Mouse (Mus musculus) small intestine, adult 2 months (tissue): ENCODE results near the gene Zfp872. TPM values are rescaled to one million over a fixed set of nuclear protein-coding genes. Genes with fewer than 3 reads are reported as not detected.
A peak's percentile ranks its signal among the peaks of the same experiment; 100 is the strongest.

Source experiments
- H3K27ac ChIP-seq: fragments of 200-500 bp; 2 replicates; pipeline ENCODE4 v1.5.1; 2012; ENCODE audit warnings: low read depth, low read length, control low read depth, inconsistent platforms; ENCODE audit not compliant: insufficient read depth
- H3K27me3 ChIP-seq: fragments of 200-500 bp; 2 replicates; pipeline ENCODE4 v1.6.1; 2012; ENCODE audit warnings: mild to moderate bottlenecking, moderate library complexity, low read length, inconsistent platforms; ENCODE audit not compliant: control insufficient read depth, insufficient read depth
- H3K36me3 ChIP-seq: fragments of 200-500 bp; 2 replicates; pipeline ENCODE4 v1.6.1; 2012; ENCODE audit warnings: mild to moderate bottlenecking, low read length, control low read depth, inconsistent platforms; ENCODE audit not compliant: control insufficient read depth, insufficient read depth
- H3K4me1 ChIP-seq: fragments of 200-500 bp; 2 replicates; pipeline ENCODE4 v1.6.1; 2012; ENCODE audit warnings: low read length, inconsistent platforms, mixed read lengths; ENCODE audit not compliant: control insufficient read depth, insufficient read depth, insufficient read length
- H3K4me3 ChIP-seq: fragments of 200-500 bp; 2 replicates; pipeline ENCODE4 v1.5.1; 2012; ENCODE audit warnings: low read depth, mild to moderate bottlenecking, control low read depth, inconsistent platforms, low read length, moderate library complexity
- CTCF ChIP-seq: fragments of 200-500 bp; IDR thresholded peaks from 2 replicates; pipeline ENCODE4 v1.5.1; 2012; ENCODE audit warnings: low read depth, mild to moderate bottlenecking, control low read depth, inconsistent platforms, low read length, moderate library complexity, mixed read lengths; ENCODE audit not compliant: insufficient replicate concordance, insufficient read length; ENCODE audit errors: extremely low read depth
- POLR2A ChIP-seq: fragments of 200-500 bp; IDR thresholded peaks from 2 replicates; pipeline ENCODE4 v1.6.1; 2012; ENCODE audit warnings: low read depth, mild to moderate bottlenecking, control low read depth, inconsistent platforms, low read length, moderate library complexity
- WGBS: fragments of 180-500 bp; shearing (Covaris S2); methylation state at CpG from one replicate; pipeline ENCODE4 v1.1.7; 2018; 5-methylcytosine and 5-hydroxymethylcytosine counted together
- polyA plus RNA-seq: library from polyadenylated mRNA; depleted of rRNA; stranded (reverse); fragments of >200 nt; gene quantifications from 2 replicates; pipeline ENCODE4 v1.2.3, GENCODE M21; 2012

Zfp872 gene
- polyA plus RNA-seq, 1 experiment, result not detected

DNA sequence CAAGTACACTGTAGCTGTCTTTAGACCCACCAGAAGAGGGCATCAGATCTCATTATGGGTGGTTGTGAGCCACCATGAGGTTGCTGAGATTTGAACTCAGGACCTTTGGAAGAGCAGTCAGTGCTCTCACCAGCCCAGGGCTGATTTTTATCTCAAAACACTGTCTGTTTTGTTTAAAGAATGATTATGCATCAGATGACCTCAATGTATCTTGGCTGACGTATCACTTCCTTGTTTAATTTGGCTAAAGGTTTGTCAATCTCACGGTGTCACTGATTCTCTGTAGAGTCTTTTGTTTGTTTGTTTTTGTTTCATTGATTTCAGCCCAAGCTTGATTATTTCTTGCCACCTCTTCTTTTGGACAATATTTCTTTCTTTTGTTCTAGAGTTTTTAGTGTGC, 36.9 kb upstream of the Zfp872 start:
- Histone ChIP-seq H3K4me1 (peaks cover 7% of the 10 kb centered on the region; the same call in 1 of the 2 replicates), H3K4me3 (no peak overlapping the region), H3K27ac (no peak overlapping the region), H3K36me3 (no peaks in the 10 kb centered on the region), H3K27me3 (no peaks in the 10 kb centered on the region)
- 15% methylated on average over 2 of the region's 2 CpGs for WGBS
- TF ChIP-seq CTCF (no peak), POLR2A (no peak)

DNA sequence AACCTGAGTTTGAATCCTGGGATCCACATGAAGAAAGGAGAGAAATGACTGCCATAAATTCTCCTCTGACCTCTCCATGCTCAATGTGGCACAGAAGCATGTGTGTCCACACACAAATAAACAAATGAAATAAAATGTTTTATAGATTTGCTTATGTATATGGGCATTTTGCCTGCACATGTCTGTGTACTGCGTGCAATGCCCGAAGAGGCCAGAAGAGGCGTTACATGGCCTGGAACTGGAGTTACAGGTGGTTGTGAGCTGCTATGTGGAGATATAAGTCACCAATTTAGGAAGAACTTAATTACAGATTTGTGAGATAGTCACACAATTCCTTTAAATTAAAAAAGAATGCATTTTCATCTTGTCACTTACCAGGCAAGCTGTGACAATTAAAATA, 34.1 kb upstream of the Zfp872 start:
- H3K4me1 ChIP-seq, result peaks cover 12% of the 10 kb centered on the region
- H3K4me3 ChIP-seq, result no peak overlapping the region
- no peaks in the 10 kb centered on the region for H3K27me3 ChIP-seq
- WGBS, result 92% methylated on average over 3 of the region's 3 CpGs
- H3K36me3 ChIP-seq, result no peaks in the 10 kb centered on the region
- TF ChIP-seq POLR2A (no peak), CTCF (no peak)
- no peak overlapping the region for H3K27ac ChIP-seq

DNA sequence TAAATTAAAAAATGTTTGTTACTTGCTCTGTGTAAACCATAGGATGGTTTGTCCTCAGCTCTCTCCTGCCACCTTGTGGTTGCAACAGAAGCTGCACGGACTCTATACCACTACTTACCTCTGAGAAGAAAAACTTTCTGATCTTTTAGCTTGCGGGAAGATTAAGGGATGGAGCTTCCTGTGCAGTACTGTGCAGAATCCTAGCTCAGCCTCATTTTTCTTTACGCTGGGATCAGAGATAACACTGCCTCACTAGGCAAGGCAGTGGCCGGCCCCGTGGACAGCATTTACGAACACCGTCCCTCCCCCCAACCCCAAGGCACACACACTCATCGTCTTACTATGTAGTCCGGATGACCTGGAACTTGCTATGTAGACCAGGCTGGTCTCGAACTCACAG, 32.3 kb upstream of the Zfp872 start:
- H3K27me3 ChIP-seq, result no peaks in the 10 kb centered on the region
- H3K36me3 ChIP-seq, result no peaks in the 10 kb centered on the region
- H3K27ac ChIP-seq, result no peak overlapping the region
- TF ChIP-seq POLR2A, result no peak
- TF ChIP-seq CTCF, result peak; percentile 24; the same call in 1 of the 2 replicates
- H3K4me3 ChIP-seq, result peak overlapping the region; percentile 30; the same call in 1 of the 2 replicates
- H3K4me1 ChIP-seq, result peaks cover 8% of the 10 kb centered on the region
- 15% methylated on average over 10 of the region's 10 CpGs for WGBS

DNA sequence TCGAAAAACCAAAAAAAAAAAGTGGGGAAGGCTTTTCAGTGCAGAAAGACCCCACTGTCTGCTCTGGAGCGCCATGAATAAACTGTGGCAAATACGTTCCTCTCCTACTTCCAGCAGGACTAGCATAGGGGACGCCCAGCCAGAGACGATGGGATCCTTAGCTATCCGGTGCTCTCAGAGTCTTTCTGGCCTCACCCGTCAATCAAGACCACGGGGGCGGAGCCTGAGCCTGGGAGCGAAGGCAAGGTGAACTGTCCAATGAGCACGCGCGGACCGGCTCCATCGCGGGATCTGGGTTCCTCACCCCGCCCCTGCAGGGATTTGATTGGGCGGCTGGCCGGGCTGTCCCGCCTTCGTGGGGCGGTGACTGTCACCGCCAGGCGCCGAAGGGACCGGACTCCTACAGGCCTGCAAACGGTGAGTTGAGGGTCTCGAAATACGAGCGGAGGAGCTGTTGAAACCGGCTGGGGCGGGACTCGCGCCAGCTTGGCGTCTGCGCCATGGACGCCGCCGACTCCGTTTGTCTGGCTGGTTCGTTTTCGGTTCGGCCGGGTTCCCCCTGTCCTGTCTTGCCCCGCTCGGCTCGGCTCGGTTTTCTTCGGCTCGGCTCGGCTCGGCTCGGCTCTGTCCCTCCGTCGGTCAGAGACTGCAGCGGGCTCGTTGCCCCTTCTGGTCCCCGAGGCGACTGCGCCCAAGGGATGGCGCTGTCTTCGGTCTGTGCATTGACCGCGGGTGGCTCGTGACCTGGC, 31.2 kb upstream of the Zfp872 start, which contains the start of gene Pigyl:
Gene Pigyl, plus strand, starts transcription at position 350 of the 749 bp plus-strand sequence.
- TF ChIP-seq POLR2A (peak; percentile 86), CTCF (no peak; the same call in 1 of the 2 replicates)
- H3K4me3 ChIP-seq, result peak within 1 kb of the TSS; percentile 76
- H3K27me3 ChIP-seq, result no peaks in the 10 kb centered on the region
- H3K27ac ChIP-seq, result peak within 1 kb of the TSS; percentile 56; the same call in 1 of the 2 replicates
- WGBS, result under 1% methylated on average over 65 of the region's 65 CpGs
- peaks cover 13% of the 10 kb centered on the region for H3K4me1 ChIP-seq
- H3K36me3 ChIP-seq, result no peaks in the 10 kb centered on the region

DNA sequence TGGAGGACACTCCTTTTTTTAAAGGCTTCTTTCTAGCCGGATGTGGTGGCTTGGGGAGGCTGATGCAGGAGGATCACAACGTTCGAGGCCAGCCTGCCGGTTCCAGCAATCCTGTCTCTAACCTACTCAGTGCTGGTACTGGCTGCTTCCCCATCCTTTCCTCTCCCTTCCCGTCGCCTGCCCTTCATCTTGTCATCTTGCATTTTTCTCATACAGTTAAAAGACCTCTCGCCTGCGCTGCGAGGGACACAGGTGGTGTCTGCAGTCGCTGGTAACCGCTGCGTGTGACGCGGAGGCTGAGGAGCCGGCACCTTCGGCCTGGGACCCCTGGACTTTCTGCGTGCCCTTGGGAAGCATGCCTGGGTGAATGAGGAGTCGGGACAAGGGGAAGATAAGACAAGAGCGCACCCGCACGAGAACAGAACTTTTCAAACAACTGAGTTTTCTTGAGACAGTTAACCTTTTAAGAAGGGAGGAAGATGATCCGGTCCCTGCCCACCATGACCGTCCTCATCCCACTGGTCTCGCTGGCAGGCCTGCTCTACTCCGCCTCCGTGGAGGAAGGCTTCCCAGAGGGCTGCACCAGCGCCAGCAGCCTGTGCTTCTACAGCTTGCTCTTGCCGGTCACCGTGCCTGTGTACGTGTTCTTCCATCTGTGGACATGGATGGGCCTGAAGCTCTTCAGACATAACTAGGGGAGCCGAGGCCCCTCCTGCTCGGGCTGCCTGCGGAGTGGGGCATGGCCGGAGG, 30.2 kb upstream of the Zfp872 start:
- Histone ChIP-seq H3K4me1 (peaks cover 18% of the 10 kb centered on the region), H3K4me3 (0 out of 2 replicates have a peak overlapping the region, but pooled peaks have one; percentile 9), H3K36me3 (no peaks in the 10 kb centered on the region), H3K27me3 (no peaks in the 10 kb centered on the region), H3K27ac (no peak overlapping the region)
- TF ChIP-seq POLR2A (no peak), CTCF (no peak)
- 79% methylated on average over 34 of the region's 34 CpGs for whole genome bisulfite sequencing

DNA sequence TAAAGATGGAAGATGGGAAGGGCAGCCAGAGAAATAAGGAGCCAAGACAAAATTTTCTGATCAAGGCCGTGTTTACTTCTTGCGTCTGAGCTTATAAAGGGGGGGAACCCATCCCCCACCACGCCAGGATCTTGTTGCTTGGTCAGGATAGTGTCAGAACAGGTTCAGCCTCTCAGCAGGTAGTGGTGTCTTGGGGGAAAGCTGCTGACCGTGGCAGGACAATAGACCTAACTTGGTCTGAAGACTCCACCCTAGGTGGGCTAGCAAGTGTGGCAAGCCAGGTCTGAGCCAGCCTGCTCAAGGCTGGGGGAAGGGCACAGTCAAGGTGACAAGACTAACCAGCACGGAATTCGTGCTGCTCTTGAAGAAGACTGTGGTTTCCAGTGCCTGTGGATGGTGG, 26.6 kb upstream of the Zfp872 start:
- Histone ChIP-seq H3K36me3 (no peaks in the 10 kb centered on the region), H3K27ac (no peak overlapping the region), H3K4me3 (no peak overlapping the region), H3K4me1 (peaks cover 19% of the 10 kb centered on the region), H3K27me3 (no peaks in the 10 kb centered on the region)
- no peak for TF ChIP-seq CTCF
- no peak for TF ChIP-seq POLR2A
- 57% methylated on average over 6 of the region's 6 CpGs for WGBS

DNA sequence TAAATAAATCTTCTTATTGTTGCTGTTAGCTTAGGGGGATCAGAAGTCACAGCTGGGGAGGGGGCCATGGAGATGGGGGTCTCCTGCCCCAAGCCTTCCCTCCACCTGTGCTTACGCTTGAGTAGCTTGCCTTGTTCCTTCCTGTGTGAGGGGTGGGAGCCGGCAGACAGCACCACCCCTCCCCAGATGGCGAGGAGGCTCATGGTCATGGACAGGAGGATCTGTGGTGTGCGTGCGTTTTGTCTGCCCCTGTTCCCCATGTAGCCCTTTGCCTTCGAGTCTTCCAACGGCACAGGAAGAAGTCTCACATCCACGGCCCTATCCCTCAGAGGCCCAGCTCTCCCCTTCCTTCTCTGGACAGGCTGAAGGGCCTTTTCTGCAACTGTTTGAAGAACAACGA, 25.6 kb upstream of the Zfp872 start:
- H3K4me3 ChIP-seq, result no peak overlapping the region

More for the DNA sequence above, 25.6 kb upstream of the Zfp872 start:
- TF ChIP-seq POLR2A (no peak), CTCF (no peak)
- Histone ChIP-seq H3K27me3 (no peaks in the 10 kb centered on the region), H3K36me3 (no peaks in the 10 kb centered on the region), H3K4me1 (peaks cover 19% of the 10 kb centered on the region), H3K27ac (no peak overlapping the region; the same call in 1 of the 2 replicates)
- WGBS, result 64% methylated on average over 9 of the region's 9 CpGs
